Mouse (Mus musculus) limb, embryonic 11.5 days (tissue): ENCODE measurements around the gene Dnah14. TPM values are rescaled to one million over a fixed set of nuclear protein-coding genes. Genes with fewer than 3 reads are reported as not detected.
A peak's percentile ranks its signal among the peaks of the same experiment; 100 is the strongest.

Experiments used
- ATAC-seq: fragments of 200-750 bp; cut with Nextera tagmentation; 2 replicates; pipeline ENCODE4 v1.8.0; 2017; ENCODE audit warnings: low read depth; ENCODE audit not compliant: insufficient number of reproducible peaks, low FRiP score, low TSS enrichment
- DNase-seq: peaks from one replicate; pipeline ENCODE4 v3.0.0-alpha.2; 2015; ENCODE audit warnings: low spot score
- H3K27ac ChIP-seq: fragments of 300-500 bp; sonication (generic); replicated peaks from 2 replicates; pipeline ENCODE4 v1.5.1; 2014; ENCODE audit warnings: low read depth, mild to moderate bottlenecking, low read length
- H3K27me3 ChIP-seq: fragments of 300-500 bp; sonication (generic); 2 replicates; pipeline ENCODE4 v1.6.1; 2014; ENCODE audit warnings: mild to moderate bottlenecking, low read length, mixed read lengths; ENCODE audit not compliant: control insufficient read depth, insufficient read depth
- H3K36me3 ChIP-seq: fragments of 300-500 bp; sonication (generic); 2 replicates; pipeline ENCODE4 v1.6.1; 2014; ENCODE audit warnings: mild to moderate bottlenecking, low read length, moderate library complexity, mixed read lengths; ENCODE audit not compliant: control insufficient read depth, insufficient read depth
- H3K4me1 ChIP-seq: fragments of 300-500 bp; sonication (generic); 2 replicates; pipeline ENCODE4 v1.6.1; 2014; ENCODE audit warnings: low read length, mixed read lengths; ENCODE audit not compliant: control insufficient read depth, insufficient read depth
- H3K4me2 ChIP-seq: fragments of 300-500 bp; sonication (generic); 2 replicates; pipeline ENCODE4 v1.6.1; 2014; ENCODE audit warnings: low read depth, mild to moderate bottlenecking, moderate library complexity; ENCODE audit not compliant: severe bottlenecking
- H3K4me3 ChIP-seq: fragments of 300-500 bp; sonication (generic); 2 replicates; pipeline ENCODE4 v1.5.1; 2014; ENCODE audit warnings: low read depth, low read length
- H3K9ac ChIP-seq: fragments of 300-500 bp; sonication (generic); 2 replicates; pipeline ENCODE4 v1.6.1; 2014; ENCODE audit warnings: mild to moderate bottlenecking, low read length
- H3K9me3 ChIP-seq: fragments of 300-500 bp; sonication (generic); 2 replicates; pipeline ENCODE4 v1.6.1; 2016; ENCODE audit warnings: low read length; ENCODE audit not compliant: control insufficient read depth
- WGBS: fragments of 180-500 bp; shearing (Covaris S2); extraction: QIAGEN DNeasy Blood & Tissue Kit; methylation state at CpG from one replicate; pipeline ENCODE4 v1.1.7; 2014; 5-methylcytosine and 5-hydroxymethylcytosine counted together
- polyA plus RNA-seq: library from polyadenylated mRNA; unstranded; fragments of >200 nt; fragmentation: Nextera tagmentation; extraction: Ambion mirVana; gene quantifications from 2 replicates; pipeline ENCODE4 v1.2.1, GENCODE M21; 2014

Dnah14 gene
- polyA plus RNA-seq, 1 experiment from 2014 or later, result 1.8 TPM

DNA sequence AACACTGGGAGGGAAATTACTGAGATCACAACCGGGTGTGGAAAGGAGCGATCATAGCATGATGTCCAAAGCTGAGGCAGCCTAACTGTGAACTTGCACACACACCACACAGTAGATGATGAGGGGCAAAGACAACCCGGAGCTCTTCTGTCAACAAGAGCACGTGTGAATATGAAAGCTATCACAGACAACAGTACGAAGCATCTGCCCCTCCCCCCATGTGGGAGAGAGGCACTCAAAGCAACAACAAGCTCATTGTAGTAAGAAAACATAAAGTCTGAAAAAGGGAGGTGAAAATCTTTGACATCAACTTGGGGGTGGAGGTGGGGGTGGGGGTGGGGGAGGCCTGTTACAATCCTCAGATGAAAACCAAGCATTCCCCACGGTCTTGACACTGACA, 256.8 kb downstream of the Dnah14 start:
- Histone ChIP-seq H3K9ac (no peak overlapping the region), H3K27ac (no peak overlapping the region), H3K9me3 (no peaks in the 10 kb centered on the region), H3K36me3 (peaks cover 45% of the 10 kb centered on the region), H3K4me3 (no peak overlapping the region), H3K4me2 (no peak overlapping the region), H3K27me3 (no peaks in the 10 kb centered on the region), H3K4me1 (no peaks in the 10 kb centered on the region)
- 91% methylated on average over 6 of the region's 6 CpGs for WGBS
- ATAC-seq, result no peak
- no peak for DNase-seq

DNA sequence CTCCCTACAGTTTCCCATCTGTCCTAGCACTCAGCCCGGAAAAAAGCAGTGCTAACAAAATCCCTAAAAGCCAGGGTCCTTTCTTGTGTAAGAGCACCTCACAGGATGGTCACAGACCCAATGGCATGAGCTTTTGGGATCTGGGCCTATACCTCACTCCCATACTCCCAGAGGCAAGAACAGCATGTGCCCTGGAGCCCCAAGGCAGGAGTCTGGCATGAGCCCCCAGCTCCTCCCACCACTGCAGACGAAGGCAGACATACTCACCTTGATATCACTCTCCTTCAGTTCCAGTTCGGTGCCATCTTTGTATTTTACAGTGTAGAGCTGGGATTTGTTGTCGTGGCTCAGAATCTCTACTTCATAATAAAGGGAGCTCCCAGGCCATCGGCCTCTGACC, 261.8 kb downstream of the Dnah14 start:
- H3K4me1 ChIP-seq, result peaks cover 20% of the 10 kb centered on the region
- no peak overlapping the region for H3K4me3 ChIP-seq
- no peaks in the 10 kb centered on the region for H3K9me3 ChIP-seq
- no peak overlapping the region for H3K4me2 ChIP-seq
- ATAC-seq (no peak), DNase-seq (no peak)
- H3K27me3 ChIP-seq, result no peaks in the 10 kb centered on the region
- H3K9ac ChIP-seq, result no peak overlapping the region
- H3K27ac ChIP-seq, result no peak overlapping the region
- peaks cover 15% of the 10 kb centered on the region for H3K36me3 ChIP-seq
- WGBS, result 92% methylated on average over 5 of the region's 5 CpGs

DNA sequence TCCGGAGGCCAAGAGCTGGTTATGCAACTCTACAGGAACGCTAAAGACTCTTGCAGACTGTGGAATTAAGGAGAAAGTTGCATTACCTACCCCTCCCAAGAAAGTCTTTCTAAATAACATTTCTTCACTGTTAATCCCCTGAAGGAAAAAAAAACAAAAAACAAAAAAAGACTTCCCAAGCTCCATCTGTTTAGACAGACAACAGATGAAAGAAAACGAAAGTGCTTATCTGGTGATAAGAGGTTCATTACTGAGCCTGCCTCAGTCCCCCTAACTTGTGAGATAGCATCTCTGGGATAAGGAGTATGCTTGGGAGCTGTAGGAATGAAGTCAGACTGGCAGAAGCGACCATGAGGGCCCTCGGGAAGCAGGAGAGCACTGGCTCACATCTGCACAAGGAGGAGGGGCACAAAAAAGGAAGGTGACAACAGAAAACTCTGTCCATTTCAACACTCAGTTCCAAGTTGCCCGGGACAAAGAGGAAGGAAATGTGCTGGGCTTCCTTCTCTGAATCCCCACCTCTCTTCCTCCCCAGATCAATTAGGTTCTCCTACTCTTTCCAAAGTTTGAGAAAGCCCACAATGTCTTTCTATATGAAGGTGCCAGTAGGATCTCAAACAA, 263.5 kb downstream of the Dnah14 start:
- DNase-seq (no peak), ATAC-seq (no peak)
- peaks cover 22% of the 10 kb centered on the region for H3K4me1 ChIP-seq
- H3K27me3 ChIP-seq, result no peaks in the 10 kb centered on the region
- no peak overlapping the region; the same call in 1 of the 2 replicates for H3K4me3 ChIP-seq
- no peaks in the 10 kb centered on the region for H3K9me3 ChIP-seq
- no peak overlapping the region for H3K27ac ChIP-seq
- no peak overlapping the region; the same call in 1 of the 2 replicates for H3K9ac ChIP-seq
- peaks cover 12% of the 10 kb centered on the region for H3K36me3 ChIP-seq
- WGBS, result 15% methylated on average over 6 of the region's 6 CpGs
- H3K4me2 ChIP-seq, result peak overlapping the region; percentile 77

DNA sequence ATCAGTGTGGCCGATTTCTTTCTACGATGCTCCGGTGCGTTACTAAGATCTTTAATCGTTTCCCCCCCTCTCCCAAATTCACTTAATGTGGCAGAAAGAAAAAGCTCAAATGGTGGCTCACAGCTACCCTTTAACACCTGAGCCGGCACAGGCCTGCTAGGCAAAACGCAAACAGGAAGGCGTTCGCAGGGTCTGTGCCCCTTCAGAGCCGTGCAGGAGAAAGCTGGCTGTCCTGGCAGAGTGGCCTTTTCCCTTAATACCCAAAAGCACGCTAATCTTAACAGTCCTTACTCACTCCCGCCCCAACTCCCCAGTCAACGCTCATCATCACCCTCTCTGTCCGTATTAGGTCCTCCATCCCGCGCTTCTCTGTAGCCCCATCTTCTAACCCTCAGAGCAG, 265.0 kb downstream of the Dnah14 start:
- no peaks in the 10 kb centered on the region for H3K27me3 ChIP-seq
- H3K9ac ChIP-seq, result peak overlapping the region; percentile 93
- 0 out of 2 replicates have a peak, but pooled peaks cover 2% of the 10 kb centered on the region for H3K36me3 ChIP-seq
- no peaks in the 10 kb centered on the region for H3K9me3 ChIP-seq
- peaks cover 22% of the 10 kb centered on the region for H3K4me1 ChIP-seq
- DNase-seq (no peak), ATAC-seq (no peak)
- H3K27ac ChIP-seq, result peak overlapping the region; percentile 94
- H3K4me2 ChIP-seq, result peak overlapping the region; percentile 77
- peak overlapping the region; percentile 95 for H3K4me3 ChIP-seq
- 2% methylated on average over 16 of the region's 16 CpGs for WGBS

DNA sequence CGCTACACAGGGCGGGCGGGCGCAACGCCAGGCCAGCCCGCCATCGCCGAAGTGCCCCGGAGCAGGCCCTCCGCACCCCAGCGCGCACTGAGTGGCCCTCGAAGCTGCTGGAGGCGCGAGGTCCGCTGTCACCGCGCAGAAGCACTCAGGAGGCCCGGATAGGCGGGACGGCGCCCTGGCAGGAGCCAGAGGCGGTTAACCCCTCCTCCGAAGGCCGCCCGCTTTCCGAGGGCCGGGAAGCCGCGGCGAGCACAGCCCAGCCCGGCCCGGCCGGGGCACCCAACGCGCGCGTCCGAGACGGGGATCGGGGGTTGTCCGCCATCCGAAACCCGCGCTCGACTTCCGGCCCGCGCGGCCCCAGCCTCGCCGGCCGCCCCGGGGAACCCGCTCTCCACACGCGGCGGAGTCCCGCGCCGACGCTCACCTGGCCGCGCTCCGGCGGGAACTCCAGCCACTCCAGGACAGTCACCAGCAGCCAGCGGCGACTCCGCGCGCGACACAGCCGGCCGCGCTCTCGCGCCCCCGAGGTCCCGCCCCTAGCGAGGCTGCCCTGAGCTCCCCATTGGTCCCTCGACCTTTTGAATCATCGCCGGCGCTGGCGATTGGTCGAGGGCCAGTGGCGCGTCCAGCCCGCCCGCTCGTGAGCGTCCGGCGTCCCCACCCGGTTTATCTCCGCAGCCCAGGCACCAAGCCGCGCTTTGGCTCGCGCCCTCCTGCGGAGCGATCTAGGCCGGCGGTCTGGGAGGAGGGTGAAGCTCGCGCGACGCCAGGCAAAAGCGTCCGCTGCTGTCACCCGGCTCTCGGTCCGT, 265.7 kb downstream of the Dnah14 start:
- Histone ChIP-seq H3K36me3 (no peaks in the 10 kb centered on the region), H3K27ac (peak overlapping the region; percentile 94), H3K27me3 (no peaks in the 10 kb centered on the region), H3K9me3 (no peaks in the 10 kb centered on the region), H3K4me1 (peaks cover 22% of the 10 kb centered on the region), H3K4me2 (peak overlapping the region; percentile 77), H3K9ac (peak overlapping the region; percentile 93), H3K4me3 (peak overlapping the region; percentile 95)
- ATAC-seq (peak; percentile 97), DNase-seq (peak; percentile 95)
- under 1% methylated on average over 102 of the region's 113 CpGs for WGBS

DNA sequence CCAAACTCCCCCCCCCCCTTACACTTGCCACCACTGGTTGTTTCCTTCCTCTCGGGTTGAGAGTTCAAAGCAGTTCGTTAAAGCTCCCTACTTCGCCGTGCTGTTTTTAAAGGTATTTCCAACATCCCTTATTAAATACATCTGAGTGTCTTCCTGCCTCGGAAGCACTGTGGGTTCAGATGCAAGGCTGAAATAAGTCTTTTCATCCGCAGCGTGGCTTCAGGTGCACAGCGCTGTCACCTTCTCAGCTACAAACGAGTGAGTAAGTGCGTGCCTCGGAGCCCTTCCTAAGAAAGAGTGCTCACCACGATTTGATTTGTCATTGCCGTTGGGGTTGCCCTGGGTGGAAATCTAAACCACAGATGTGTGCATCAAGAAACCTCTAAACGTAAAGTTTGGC, 266.4 kb downstream of the Dnah14 start, which contains the start of gene Lbr:
Lbr (minus strand) TSS at position 266 of the 400 bp plus-strand sequence.
- Histone ChIP-seq H3K9me3 (no peaks in the 10 kb centered on the region), H3K27me3 (no peaks in the 10 kb centered on the region), H3K9ac (peak within 1 kb of the TSS; percentile 93), H3K4me2 (peak within 1 kb of the TSS; percentile 77), H3K27ac (peak within 1 kb of the TSS; percentile 94), H3K36me3 (no peaks in the 10 kb centered on the region), H3K4me1 (peaks cover 22% of the 10 kb centered on the region), H3K4me3 (peak within 1 kb of the TSS; percentile 95)
- ATAC-seq (no peak), DNase-seq (peak; percentile 58)
- WGBS, result 1% methylated on average over 14 of the region's 14 CpGs

DNA sequence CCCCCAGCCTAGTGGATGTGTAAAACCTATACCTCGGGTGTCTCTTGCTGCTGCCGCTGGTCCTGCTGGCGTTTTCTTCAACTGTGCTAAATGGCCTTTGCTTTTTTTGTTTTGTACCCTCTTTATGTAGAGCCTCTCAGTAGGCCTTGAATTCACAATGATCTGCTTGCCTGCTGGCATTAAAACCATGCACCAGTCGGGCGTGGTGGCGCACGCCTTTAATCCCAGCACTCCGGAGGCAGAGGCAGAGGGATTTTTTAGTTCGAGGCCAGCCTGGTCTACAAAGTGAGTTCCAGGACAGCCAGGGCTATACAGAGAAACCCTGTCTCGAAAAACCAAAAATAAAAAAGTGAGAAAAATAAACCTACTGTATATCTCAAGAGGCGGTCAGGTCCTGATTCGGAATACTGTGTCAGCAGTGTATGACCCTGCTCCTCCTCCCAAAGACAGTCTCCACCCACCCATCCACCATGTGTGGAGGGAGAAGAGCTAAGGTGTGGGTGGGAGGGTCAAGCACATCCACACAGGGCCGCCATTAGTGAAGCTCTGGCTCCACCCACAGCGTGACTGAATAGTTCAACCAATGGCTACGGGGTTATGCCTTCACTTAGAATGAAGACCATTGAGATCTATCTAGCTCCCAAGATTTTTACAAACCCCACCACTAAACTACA, 268.7 kb downstream of the Dnah14 start:
- 74% methylated on average over 15 of the region's 15 CpGs for WGBS
- ATAC-seq (no peak), DNase-seq (no peak)
- H3K36me3 ChIP-seq, result no peaks in the 10 kb centered on the region
- peaks cover 15% of the 10 kb centered on the region for H3K4me1 ChIP-seq
- H3K4me3 ChIP-seq, result no peak overlapping the region
- no peaks in the 10 kb centered on the region for H3K27me3 ChIP-seq
- no peaks in the 10 kb centered on the region for H3K9me3 ChIP-seq
- no peak overlapping the region for H3K9ac ChIP-seq
- H3K27ac ChIP-seq, result no peak overlapping the region
- H3K4me2 ChIP-seq, result no peak overlapping the region

DNA sequence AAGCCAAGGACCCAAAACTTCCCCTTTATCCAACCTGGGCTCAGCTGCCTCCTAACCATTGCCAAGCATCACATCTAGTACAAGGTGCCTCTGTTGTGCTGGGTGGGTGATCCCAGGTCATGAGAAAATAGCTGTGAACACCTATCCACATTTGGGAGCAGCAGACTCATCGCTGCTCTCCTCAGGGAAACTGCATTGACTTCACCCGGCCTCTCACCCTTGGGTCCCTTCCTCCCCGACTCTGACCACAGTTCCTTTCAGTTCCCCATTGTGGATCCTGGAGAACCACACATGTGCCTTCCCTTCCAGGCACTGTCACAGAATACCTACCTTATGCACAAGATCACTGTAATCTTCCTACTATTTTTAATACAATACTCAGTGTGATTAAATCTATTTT, 269.4 kb downstream of the Dnah14 start:
- H3K4me2 ChIP-seq, result no peak overlapping the region
- peaks cover 8% of the 10 kb centered on the region; the same call in 1 of the 2 replicates for H3K4me1 ChIP-seq
- H3K27me3 ChIP-seq, result no peaks in the 10 kb centered on the region
- WGBS, result 92% methylated on average over 3 of the region's 3 CpGs
- H3K4me3 ChIP-seq, result no peak overlapping the region
- no peak overlapping the region for H3K27ac ChIP-seq
- H3K36me3 ChIP-seq, result no peaks in the 10 kb centered on the region
- H3K9me3 ChIP-seq, result no peaks in the 10 kb centered on the region
- no peak for DNase-seq
- no peak overlapping the region for H3K9ac ChIP-seq
- ATAC-seq, result no peak
